Mouse (Mus musculus): ENCODE measurements at regions not wholly inside any gene's neighbourhood (a gene's known extent, or its start where the extent isn't known, plus 50 kb on each side); places are given as distances from the start of the nearest gene placed in this dataset.

- Histone ChIP-seq H3K9ac (no peak overlapping the region), H3K4me1 (no peaks in the 10 kb centered on the region), H3K4me2 (replicated peaks) (no peak overlapping the region), H3K27me3 (peaks cover 3% of the 10 kb centered on the region; the same call in 1 of the 2 replicates), H3K4me3 (replicated peaks) (no peak overlapping the region), H3K9me3 (replicated peaks) (no peaks in the 10 kb centered on the region), H3K27ac (replicated peaks) (no peak overlapping the region), H3K36me3 (no peaks in the 10 kb centered on the region)
- WGBS: 44% methylated on average over 5 of the region's 5 CpGs
- ATAC-seq (ENCODE audit: insufficient number of reproducible peaks, low FRiP score, low TSS enrichment, low read depth): no peak
Measured at GRCm38 (mm10) chr7:70300516-70300915, 66.0 kb downstream of the Nr2f2 start.

GRCm38 (mm10) chr7:70291431-70291830 is 75.1 kb downstream of the Nr2f2 start:
- H3K36me3 ChIP-seq: no peaks in the 10 kb centered on the region
- H3K4me3 ChIP-seq (replicated peaks): no peak overlapping the region
- peaks cover 8% of the 10 kb centered on the region; the same call in 1 of the 2 replicates for H3K4me1 ChIP-seq
- no peak for ATAC-seq (ENCODE audit: insufficient number of reproducible peaks, low FRiP score, low TSS enrichment, low read depth)
- no peak overlapping the region for H3K27ac ChIP-seq (replicated peaks)
- no peaks in the 10 kb centered on the region for H3K9me3 ChIP-seq (replicated peaks)
- no peak overlapping the region for H3K4me2 ChIP-seq (replicated peaks)
- peaks cover 51% of the 10 kb centered on the region for H3K27me3 ChIP-seq
- WGBS: 88% methylated on average over 6 of the region's 6 CpGs
- H3K9ac ChIP-seq: no peak overlapping the region

- Histone ChIP-seq H3K36me3 (no peaks in the 10 kb centered on the region), H3K9ac (no peak overlapping the region), H3K9me3 (replicated peaks) (no peaks in the 10 kb centered on the region), H3K27me3 (peaks cover 57% of the 10 kb centered on the region), H3K27ac (replicated peaks) (no peak overlapping the region), H3K4me3 (replicated peaks) (no peak overlapping the region), H3K4me2 (replicated peaks) (no peak overlapping the region), H3K4me1 (peaks cover 8% of the 10 kb centered on the region; the same call in 1 of the 2 replicates)
- no peak for ATAC-seq (ENCODE audit: insufficient number of reproducible peaks, low FRiP score, low TSS enrichment, low read depth)
- 63% methylated on average over 8 of the region's 8 CpGs for WGBS
Measured at GRCm38 (mm10) chr7:70290733-70291320, 75.7 kb downstream of the Nr2f2 start.

- Histone ChIP-seq H3K36me3 (no peaks in the 10 kb centered on the region), H3K27me3 (peaks cover 62% of the 10 kb centered on the region), H3K4me1 (peaks cover 8% of the 10 kb centered on the region; the same call in 1 of the 2 replicates), H3K27ac (replicated peaks) (no peak overlapping the region), H3K9me3 (replicated peaks) (no peaks in the 10 kb centered on the region), H3K9ac (no peak overlapping the region), H3K4me3 (replicated peaks) (no peak overlapping the region), H3K4me2 (replicated peaks) (no peak overlapping the region)
- ATAC-seq (ENCODE audit: insufficient number of reproducible peaks, low FRiP score, low TSS enrichment, low read depth): no peak
- 54% methylated on average over 6 of the region's 6 CpGs for WGBS
Measured at GRCm38 (mm10) chr7:70290277-70290676, 76.3 kb downstream of the Nr2f2 start.

GRCm38 (mm10) chr7:70288621-70289020 is 77.9 kb downstream of the Nr2f2 start:
- no peak for ATAC-seq (ENCODE audit: insufficient number of reproducible peaks, low FRiP score, low TSS enrichment, low read depth)
- H3K4me2 ChIP-seq (replicated peaks): no peak overlapping the region
- no peak overlapping the region for H3K27ac ChIP-seq (replicated peaks)
- WGBS: 20% methylated on average over 5 of the region's 5 CpGs
- H3K36me3 ChIP-seq: no peaks in the 10 kb centered on the region
- no peak overlapping the region for H3K9ac ChIP-seq
- H3K4me1 ChIP-seq: peaks cover 8% of the 10 kb centered on the region; the same call in 1 of the 2 replicates
- H3K27me3 ChIP-seq: peaks cover 79% of the 10 kb centered on the region
- no peak overlapping the region for H3K4me3 ChIP-seq (replicated peaks)
- no peaks in the 10 kb centered on the region for H3K9me3 ChIP-seq (replicated peaks)

- WGBS: under 1% methylated on average over 29 of the region's 29 CpGs
- Histone ChIP-seq H3K4me2 (replicated peaks) (peak overlapping the region; percentile 32), H3K9me3 (replicated peaks) (no peaks in the 10 kb centered on the region), H3K4me1 (peaks cover 8% of the 10 kb centered on the region; the same call in 1 of the 2 replicates), H3K36me3 (no peaks in the 10 kb centered on the region), H3K27ac (replicated peaks) (no peak overlapping the region), H3K9ac (no peak overlapping the region), H3K27me3 (peaks cover 85% of the 10 kb centered on the region), H3K4me3 (replicated peaks) (peak overlapping the region; percentile 18)
- no peak for ATAC-seq (ENCODE audit: insufficient number of reproducible peaks, low FRiP score, low TSS enrichment, low read depth)
Measured at GRCm38 (mm10) chr7:70287891-70288421, 78.6 kb downstream of the Nr2f2 start.

GRCm38 (mm10) chr7:70286836-70287355 is 79.6 kb downstream of the Nr2f2 start:
- ATAC-seq (ENCODE audit: insufficient number of reproducible peaks, low FRiP score, low TSS enrichment, low read depth): no peak
- 3% methylated on average over 14 of the region's 14 CpGs for WGBS

GRCm38 (mm10) chr7:70285344-70285743 is 81.2 kb downstream of the Nr2f2 start:
- Histone ChIP-seq H3K9me3 (replicated peaks) (no peaks in the 10 kb centered on the region), H3K27ac (replicated peaks) (no peak overlapping the region), H3K4me3 (replicated peaks) (no peak overlapping the region), H3K36me3 (no peaks in the 10 kb centered on the region), H3K4me2 (replicated peaks) (no peak overlapping the region), H3K9ac (no peak overlapping the region), H3K4me1 (peaks cover 20% of the 10 kb centered on the region), H3K27me3 (peaks cover 97% of the 10 kb centered on the region)
- WGBS: 9% methylated on average over 3 of the region's 3 CpGs
- no peak for ATAC-seq (ENCODE audit: insufficient number of reproducible peaks, low FRiP score, low TSS enrichment, low read depth)

More at GRCm38 (mm10) chr7:70286836-70287355, 79.6 kb downstream of the Nr2f2 start:
- no peaks in the 10 kb centered on the region for H3K9me3 ChIP-seq (replicated peaks)
- no peaks in the 10 kb centered on the region for H3K36me3 ChIP-seq
- peaks cover 95% of the 10 kb centered on the region for H3K27me3 ChIP-seq
- H3K4me3 ChIP-seq (replicated peaks): no peak overlapping the region
- no peak overlapping the region for H3K9ac ChIP-seq
- peaks cover 8% of the 10 kb centered on the region; the same call in 1 of the 2 replicates for H3K4me1 ChIP-seq
- H3K4me2 ChIP-seq (replicated peaks): no peak overlapping the region
- H3K27ac ChIP-seq (replicated peaks): no peak overlapping the region

GRCm38 (mm10) chr7:70283836-70284235 is 82.7 kb downstream of the Nr2f2 start:
- H3K36me3 ChIP-seq: no peaks in the 10 kb centered on the region
- no peak for ATAC-seq (ENCODE audit: insufficient number of reproducible peaks, low FRiP score, low TSS enrichment, low read depth)
- H3K4me3 ChIP-seq (replicated peaks): no peak overlapping the region
- H3K4me2 ChIP-seq (replicated peaks): no peak overlapping the region
- WGBS: 10% methylated on average over 1 of the region's 1 CpGs
- H3K27me3 ChIP-seq: peaks cover 97% of the 10 kb centered on the region
- H3K9ac ChIP-seq: no peak overlapping the region
- peaks cover 25% of the 10 kb centered on the region for H3K4me1 ChIP-seq
- H3K9me3 ChIP-seq (replicated peaks): no peaks in the 10 kb centered on the region
- no peak overlapping the region for H3K27ac ChIP-seq (replicated peaks)

GRCm38 (mm10) chr7:70283166-70283565 is 83.4 kb downstream of the Nr2f2 start:
- 8% methylated on average over 4 of the region's 4 CpGs for WGBS
- Histone ChIP-seq H3K9me3 (replicated peaks) (no peaks in the 10 kb centered on the region), H3K27ac (replicated peaks) (no peak overlapping the region), H3K27me3 (peaks cover 95% of the 10 kb centered on the region), H3K4me2 (replicated peaks) (no peak overlapping the region), H3K4me1 (peaks cover 24% of the 10 kb centered on the region), H3K36me3 (no peaks in the 10 kb centered on the region), H3K4me3 (replicated peaks) (no peak overlapping the region), H3K9ac (no peak overlapping the region)
- ATAC-seq (ENCODE audit: insufficient number of reproducible peaks, low FRiP score, low TSS enrichment, low read depth): no peak

GRCm38 (mm10) chr7:70281891-70282515 is 84.5 kb downstream of the Nr2f2 start:
- peaks cover 94% of the 10 kb centered on the region for H3K27me3 ChIP-seq
- H3K4me2 ChIP-seq (replicated peaks): no peak overlapping the region
- no peak overlapping the region for H3K4me3 ChIP-seq (replicated peaks)
- no peak for ATAC-seq (ENCODE audit: insufficient number of reproducible peaks, low FRiP score, low TSS enrichment, low read depth)
- no peak overlapping the region for H3K9ac ChIP-seq
- no peaks in the 10 kb centered on the region for H3K9me3 ChIP-seq (replicated peaks)
- peaks cover 17% of the 10 kb centered on the region for H3K4me1 ChIP-seq
- H3K36me3 ChIP-seq: no peaks in the 10 kb centered on the region
- 7% methylated on average over 11 of the region's 11 CpGs for WGBS
- H3K27ac ChIP-seq (replicated peaks): no peak overlapping the region

All from embryonic facial prominence, embryonic 15.5 days (tissue).